Mouse (Mus musculus): ENCODE measurements around the gene 1700013G24Rik. TPM values are rescaled to one million over a fixed set of nuclear protein-coding genes. Genes with fewer than 3 reads are reported as not detected.
"Not testable (repeated sequence)": the region's sequence is repeated elsewhere in the genome, so short reads cannot be mapped to it uniquely, and the experiment has no call there.

The 1700013G24Rik gene
- polyA plus RNA-seq (2012; rRNA removed): 3.7 and 6.4 TPM in 2 replicates

DNA sequence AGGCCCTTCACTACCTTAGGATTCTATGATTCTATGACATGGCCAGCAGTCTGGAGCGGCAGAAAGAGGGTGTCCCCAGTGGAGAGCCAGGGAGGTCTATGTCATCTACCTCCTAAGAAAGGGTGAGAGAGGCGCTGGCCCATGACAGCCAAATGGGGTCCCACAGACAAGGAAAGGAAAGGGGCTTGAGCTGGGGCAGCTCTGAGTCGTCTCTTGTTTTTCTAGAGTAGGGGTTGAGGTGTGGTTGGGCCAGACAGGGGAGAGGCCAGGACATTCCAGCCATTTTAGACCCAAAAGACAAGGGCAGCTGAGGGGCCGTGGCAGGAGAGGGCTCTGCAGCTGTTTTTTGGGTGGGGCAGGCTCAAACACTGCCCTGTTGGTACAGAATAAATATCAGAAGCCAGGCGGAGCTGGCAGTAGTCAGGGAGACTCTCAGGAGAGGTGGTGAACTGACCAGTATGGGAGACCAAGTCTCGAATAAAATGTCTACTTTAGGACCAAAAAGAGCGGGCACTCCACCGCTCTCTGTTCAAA is at the start of gene 1700013G24Rik:
Gene 1700013G24Rik (plus strand): TSS at position 51 of the 534 bp plus-strand sequence.
- DNase-seq (ENCODE audit: low read depth): no peak

GRCm38 (mm10) chr4:137405571-137405970 is 47.5 kb upstream of the 1700013G24Rik start:
- no peak for DNase-seq (ENCODE audit: low read depth)

DNA sequence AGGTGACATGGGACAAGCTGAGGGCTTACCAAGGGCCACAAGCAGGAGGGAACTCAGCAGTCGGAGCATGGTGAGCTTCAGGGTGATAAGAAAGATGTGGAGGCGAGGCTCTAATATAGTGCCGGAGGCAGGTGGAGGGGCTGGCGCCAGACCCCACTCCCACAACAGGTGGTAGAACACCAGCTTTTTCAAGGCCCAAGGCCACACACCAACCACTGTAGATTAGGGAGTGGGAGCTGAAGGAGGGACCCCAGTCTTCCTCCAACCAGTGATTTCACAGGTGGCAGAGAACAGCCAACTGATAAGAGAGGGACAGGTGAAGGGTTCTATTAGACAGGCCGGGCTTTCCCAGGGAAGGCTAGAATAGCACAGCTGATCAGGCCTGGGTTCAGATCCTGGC is 43.4 kb upstream of the 1700013G24Rik start, which contains the start of gene Cela3a:
Gene Cela3a (minus strand): TSS at position 101 of the 400 bp plus-strand sequence.
- no peak for DNase-seq (ENCODE audit: low read depth)

DNA sequence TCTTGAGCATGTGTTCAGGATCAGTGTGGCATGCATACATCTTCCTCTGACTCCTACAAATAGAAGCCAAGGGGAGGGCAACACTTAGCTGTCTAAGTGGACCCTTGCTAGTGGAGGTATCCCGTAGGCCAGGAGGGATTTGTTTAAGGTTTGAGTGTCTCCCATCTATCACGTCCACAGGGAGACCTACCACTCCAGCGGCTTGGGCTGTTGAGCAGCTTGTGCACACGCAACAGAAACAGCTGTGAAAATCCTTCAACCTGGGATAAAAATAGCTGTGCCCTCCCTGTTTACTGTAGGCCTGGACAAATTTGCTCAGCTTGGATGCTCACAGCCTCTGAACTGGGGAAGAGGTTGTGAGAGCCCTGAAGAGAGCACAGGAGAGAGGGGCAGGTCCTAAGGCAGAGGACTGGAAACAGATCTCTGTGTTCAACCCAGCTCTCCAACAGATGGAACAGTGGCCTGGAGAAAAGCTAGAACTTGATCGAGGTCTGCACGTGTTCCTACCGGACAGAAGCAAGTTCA is 40.8 kb upstream of the 1700013G24Rik start:
- DNase-seq (ENCODE audit: low read depth): not testable (repeated sequence)

DNA sequence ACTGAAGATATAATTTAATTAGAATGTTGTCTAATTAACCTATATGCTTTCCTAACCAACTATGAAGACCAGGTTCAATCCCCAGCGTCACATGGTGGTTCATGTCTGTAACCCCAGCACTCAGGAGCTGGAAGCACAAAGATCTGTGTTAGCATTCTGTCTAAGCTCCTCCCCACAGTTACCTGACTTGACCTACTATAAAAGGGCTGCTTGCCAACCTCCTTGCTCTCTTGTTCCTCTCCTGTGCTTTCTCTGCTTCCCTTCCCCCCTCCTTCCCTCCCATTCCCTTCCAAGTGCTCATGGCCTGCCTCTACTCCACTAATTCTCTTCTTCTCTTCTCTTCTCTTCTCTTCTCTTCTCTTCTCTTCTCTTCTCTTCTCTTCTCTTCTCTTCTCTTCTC is 38.1 kb upstream of the 1700013G24Rik start:
- DNase-seq (ENCODE audit: low read depth): no peak

DNA sequence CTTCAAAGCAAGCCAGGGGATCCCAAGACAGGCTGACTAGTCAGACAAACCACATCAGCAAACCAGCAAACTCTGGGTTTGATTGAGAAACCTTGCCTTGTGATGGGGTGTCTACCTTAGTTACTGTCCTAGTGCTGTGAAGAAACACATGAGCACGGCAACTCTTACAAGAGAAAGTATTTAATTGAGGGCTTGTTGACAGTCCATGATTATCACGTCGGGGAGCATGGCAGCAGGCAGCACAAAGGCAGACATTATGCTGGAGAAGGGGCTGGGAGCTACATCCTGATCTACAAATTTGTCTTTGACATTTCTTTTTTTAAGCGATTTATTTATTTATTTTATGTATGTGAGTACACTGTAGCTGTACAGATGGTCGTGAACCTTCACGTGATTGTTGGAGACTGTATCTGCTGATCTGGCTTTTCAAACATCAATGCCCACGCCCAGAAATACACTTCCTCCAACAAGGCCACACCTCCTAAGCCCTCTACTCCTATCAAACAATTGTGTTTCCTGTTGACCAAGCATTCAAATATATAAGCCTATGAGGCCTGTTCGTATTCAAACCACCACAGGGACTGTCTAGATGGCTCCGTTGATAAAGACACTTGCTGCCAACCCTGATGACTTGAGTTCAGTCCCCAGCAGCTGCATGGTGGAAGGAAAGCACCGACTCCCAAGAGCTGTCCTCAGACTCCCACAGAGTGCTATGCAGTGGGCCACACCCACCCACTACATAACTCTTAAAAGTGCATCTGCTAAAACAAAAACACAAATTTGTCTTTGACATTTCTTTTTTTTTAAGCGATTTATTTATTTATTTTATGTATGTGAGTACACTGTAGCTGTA is 35.1 kb upstream of the 1700013G24Rik start:
- DNase-seq (ENCODE audit: low read depth): no peak

DNA sequence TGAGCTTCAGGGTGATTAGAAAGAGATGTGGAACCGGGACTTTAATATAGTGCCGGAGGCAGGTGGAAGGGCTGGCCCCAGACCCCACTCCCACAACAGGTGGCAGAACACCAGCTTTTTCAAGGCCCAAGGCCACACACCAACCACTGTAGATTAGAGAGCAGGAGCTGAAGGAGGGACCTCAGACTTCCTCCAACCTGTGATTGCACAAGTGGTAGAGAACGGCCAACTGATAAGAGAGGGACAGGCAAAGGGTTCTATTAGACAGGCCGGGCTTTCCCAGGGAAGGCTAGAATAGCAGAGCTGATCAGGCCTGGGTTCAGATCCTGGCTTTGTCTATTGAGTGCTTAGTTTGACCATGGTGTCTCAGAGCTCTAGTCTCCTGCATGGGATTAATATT is 22.6 kb upstream of the 1700013G24Rik start, which contains the start of gene Cela3b:
Gene Cela3b (minus strand): TSS at position 39 of the 400 bp plus-strand sequence.
- DNase-seq (ENCODE audit: low read depth): no peak

- DNase-seq (ENCODE audit: low read depth): not testable (repeated sequence)
Measured at GRCm38 (mm10) chr4:137432700-137433550, 20.2 kb upstream of the 1700013G24Rik start.

DNA sequence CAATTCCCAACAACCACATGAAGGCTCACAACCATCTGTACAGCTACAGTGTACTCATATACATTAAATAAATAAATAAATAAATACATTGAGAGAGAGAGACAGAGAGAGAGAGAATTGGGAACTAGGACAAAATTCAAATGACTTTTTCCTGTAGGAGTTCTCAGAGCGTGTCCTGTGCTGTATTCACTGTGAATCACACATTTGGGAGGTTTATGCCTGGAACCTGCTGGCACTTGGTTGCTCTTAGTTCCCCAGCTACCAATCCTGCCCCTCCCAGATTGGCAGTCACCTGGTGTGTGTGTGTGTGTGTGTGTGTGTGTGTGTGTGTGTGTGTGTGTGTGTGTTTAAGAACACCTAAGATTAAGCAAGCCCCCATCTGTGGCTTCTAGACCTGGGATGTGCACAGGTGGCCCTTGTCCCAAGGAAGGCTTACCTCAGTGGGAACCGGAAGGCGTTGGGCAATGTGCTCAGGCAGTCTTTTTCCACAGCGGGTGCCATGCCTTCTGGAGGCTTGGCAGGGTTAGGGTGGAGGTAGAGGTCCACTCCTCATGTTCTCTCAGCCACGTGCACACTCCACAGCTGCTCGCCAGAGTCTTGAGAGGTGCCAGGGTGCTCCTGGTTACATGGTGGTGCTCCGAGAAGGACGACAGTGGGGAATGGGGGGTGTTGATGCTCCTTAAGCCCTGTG is 16.0 kb upstream of the 1700013G24Rik start:
- no peak for DNase-seq (ENCODE audit: low read depth)

- no peak for DNase-seq (ENCODE audit: low read depth)
Measured at GRCm38 (mm10) chr4:137438842-137439241, 14.2 kb upstream of the 1700013G24Rik start.

GRCm38 (mm10) chr4:137441332-137441731 is 11.8 kb upstream of the 1700013G24Rik start:
- no peak for DNase-seq (ENCODE audit: low read depth)

DNA sequence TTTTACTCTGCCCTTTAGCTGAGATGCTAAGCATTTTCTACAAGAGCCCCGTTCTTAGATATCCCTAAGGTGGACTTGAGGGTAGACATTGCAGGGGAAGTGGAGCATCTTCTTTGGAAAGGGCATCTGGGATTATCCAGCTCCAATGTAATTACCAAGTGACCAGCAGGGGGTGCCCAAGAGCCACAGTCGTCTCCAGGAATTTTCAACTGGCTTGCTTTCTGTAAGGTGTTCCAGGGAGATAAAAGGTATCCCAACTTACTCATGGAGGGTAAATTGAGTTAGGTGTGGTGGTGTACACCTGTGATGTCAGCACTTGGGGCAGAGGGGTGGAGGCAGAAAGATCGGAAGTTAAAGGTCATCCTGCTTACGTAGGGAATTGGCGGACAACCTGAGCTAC is 9.5 kb upstream of the 1700013G24Rik start:
- DNase-seq (ENCODE audit: low read depth): no peak

DNA sequence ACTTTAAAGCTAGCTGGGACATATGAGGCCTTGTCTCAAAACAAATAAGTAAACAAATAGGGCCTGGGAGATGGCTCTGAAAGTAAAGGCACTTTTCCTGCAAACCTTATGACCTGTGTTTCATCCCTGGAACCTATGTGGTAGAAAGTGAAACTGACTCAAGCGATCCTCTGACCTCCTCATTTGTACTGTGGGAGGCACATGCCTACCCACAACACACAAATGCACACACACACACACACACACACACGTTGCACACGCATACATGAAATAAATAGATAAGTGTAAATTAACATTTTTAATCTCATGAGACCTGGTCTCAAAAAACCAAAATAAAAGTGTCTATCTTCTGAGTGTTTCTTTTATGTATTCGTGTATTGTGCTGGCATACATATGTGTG is 7.2 kb upstream of the 1700013G24Rik start:
- no peak for DNase-seq (ENCODE audit: low read depth)

GRCm38 (mm10) chr4:137447363-137448196 is 5.5 kb upstream of the 1700013G24Rik start:
- DNase-seq (ENCODE audit: low read depth): no peak

- DNase-seq (ENCODE audit: low read depth): no peak
Measured at GRCm38 (mm10) chr4:137448197-137448596, 4.9 kb upstream of the 1700013G24Rik start.

DNA sequence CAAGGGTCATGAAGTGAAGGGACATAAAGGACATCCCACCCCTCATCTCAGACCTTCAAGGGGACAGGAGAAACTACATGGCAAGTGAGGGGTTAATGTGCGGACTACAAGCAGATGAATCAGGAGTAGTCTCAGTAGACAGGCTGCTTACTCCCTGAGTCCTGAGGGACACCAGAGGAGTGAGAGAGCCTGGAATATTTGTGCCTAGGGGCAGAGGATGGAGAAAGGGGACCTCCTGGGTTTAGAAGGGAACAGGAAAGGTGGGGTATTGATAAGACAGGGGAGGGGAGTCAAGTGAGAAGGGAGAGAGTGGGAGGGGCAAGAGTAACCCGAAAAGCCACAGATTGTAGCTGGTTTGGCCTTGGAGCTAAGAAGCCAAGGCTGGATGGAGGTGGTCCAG is 4.4 kb upstream of the 1700013G24Rik start:
- DNase-seq (ENCODE audit: low read depth): no peak

DNA sequence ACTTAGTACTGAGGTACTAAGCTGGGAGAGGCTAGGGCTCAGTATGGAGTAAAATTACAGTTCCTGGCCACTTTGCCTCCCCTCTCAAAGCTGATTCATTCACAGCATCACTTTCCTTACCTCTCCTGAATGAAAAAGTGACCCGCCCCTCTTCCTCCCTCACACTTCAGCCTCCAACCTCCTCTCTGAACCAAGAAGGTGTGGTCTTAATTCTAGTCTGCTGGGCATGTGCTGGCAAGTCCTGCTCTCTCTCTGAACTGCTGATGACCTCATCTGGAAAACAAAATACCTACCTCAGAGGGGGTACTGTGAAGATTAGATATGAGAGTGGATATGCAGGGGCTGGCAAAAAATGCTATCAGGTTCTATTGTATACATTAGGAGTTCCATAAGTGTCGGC is 4.0 kb upstream of the 1700013G24Rik start:
- no peak for DNase-seq (ENCODE audit: low read depth)

DNA sequence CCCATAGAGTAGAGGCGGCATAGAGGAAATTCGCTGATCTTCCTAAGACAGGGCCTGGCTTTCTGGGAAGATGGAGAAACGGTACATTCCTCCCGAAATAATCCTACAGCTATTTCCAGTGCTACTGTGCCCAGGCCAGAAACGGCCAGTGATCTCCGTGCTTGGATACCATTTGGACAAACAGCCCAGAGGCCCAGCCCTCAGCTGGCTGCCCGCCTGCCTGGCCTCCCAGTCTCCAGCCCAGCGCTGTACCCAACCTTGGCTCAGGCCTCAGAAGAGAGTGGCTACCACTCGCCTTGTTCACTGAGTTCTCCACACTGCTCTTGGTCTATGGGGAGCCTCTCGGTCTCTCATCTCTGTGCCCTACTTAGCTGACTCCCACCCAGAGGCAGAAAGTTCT is 3.4 kb upstream of the 1700013G24Rik start:
- DNase-seq (ENCODE audit: low read depth): no peak

GRCm38 (mm10) chr4:137452190-137452589 is 894 bp upstream of the 1700013G24Rik start:
- no peak for DNase-seq (ENCODE audit: low read depth)

- no peak for DNase-seq (ENCODE audit: low read depth)
Measured at GRCm38 (mm10) chr4:137454582-137454981, 1.5 kb downstream of the 1700013G24Rik start.

All from gonadal fat pad, adult 2 months (tissue).